Mouse (Mus musculus): Measurements from ENCODE around the gene Foxj3.

DNA sequence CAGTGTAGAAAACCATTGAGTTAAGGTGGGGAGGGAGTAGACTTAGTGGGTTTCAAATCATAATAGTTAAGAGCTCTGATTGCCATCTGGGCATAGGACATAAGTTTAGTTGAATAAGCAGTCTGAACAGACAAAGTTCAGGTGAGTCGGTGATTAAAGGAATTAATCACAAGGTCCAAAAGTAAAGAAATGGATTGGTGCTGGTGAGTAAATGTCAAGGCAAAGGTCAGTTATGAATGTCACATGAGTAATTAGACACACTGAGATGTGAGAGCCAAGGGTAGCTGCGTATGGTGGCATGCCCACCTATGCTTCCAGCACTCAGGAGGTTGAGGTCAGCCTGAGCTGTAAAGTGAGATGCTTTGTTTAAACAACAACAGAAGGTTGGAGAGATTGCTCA lies 52.6 kb downstream of the Foxj3 start:
- no peak for TF ChIP-seq CTCF (IDR thresholded peaks at IDR 0.05; ENCODE audit: low read depth, low read length)
- no peak for TF ChIP-seq POLR2A (IDR thresholded peaks at IDR 0.05; ENCODE audit: insufficient read depth, low read length)
